Mouse (Mus musculus): ENCODE results near the gene Olfr411.

Gene Olfr411

GRCm38 (mm10) chr11:74352550-74352949 is at the start of gene Olfr411:
Gene Olfr411 (minus strand): TSS chr11:74352650.
- no peak for DNase-seq (ENCODE audit: low read depth)

GRCm38 (mm10) chr11:74402126-74402525 is 49.7 kb upstream of the Olfr411 start:
- peak; percentile 40 for DNase-seq (ENCODE audit: low read depth)

- DNase-seq (ENCODE audit: low read depth): no peak
Measured at GRCm38 (mm10) chr11:74395583-74395982, 43.1 kb upstream of the Olfr411 start.

GRCm38 (mm10) chr11:74393489-74393888 is 41.0 kb upstream of the Olfr411 start:
- no peak for DNase-seq (ENCODE audit: low read depth)

- no peak for DNase-seq (ENCODE audit: low read depth)
Measured at GRCm38 (mm10) chr11:74392903-74393302, 40.5 kb upstream of the Olfr411 start.

- DNase-seq (ENCODE audit: low read depth): no peak
Measured at GRCm38 (mm10) chr11:74391899-74392298, 39.4 kb upstream of the Olfr411 start.

GRCm38 (mm10) chr11:74387203-74387602 is 34.8 kb upstream of the Olfr411 start:
- no peak for DNase-seq (ENCODE audit: low read depth)

- DNase-seq (ENCODE audit: low read depth): no peak
Measured at GRCm38 (mm10) chr11:74385674-74386073, 33.2 kb upstream of the Olfr411 start.

GRCm38 (mm10) chr11:74379166-74379873 is 26.9 kb upstream of the Olfr411 start:
- no peak for DNase-seq (ENCODE audit: low read depth)

GRCm38 (mm10) chr11:74376847-74377246 is 24.4 kb upstream of the Olfr411 start:
- peak; percentile 68 for DNase-seq (ENCODE audit: low read depth)

GRCm38 (mm10) chr11:74371393-74372100 is 19.1 kb upstream of the Olfr411 start:
- peak; percentile 77 for DNase-seq (ENCODE audit: low read depth)

GRCm38 (mm10) chr11:74361769-74362168 is 9.3 kb upstream of the Olfr411 start, which contains the start of gene Olfr412:
Gene Olfr412 (plus strand): TSS chr11:74362069.
- DNase-seq (ENCODE audit: low read depth): no peak

GRCm38 (mm10) chr11:74337931-74338330 is 14.5 kb downstream of the Olfr411 start, which contains the start of gene Olfr410:
Gene Olfr410 (minus strand): TSS chr11:74338031.
- DNase-seq (ENCODE audit: low read depth): no peak

GRCm38 (mm10) chr11:74328781-74329180 is 23.7 kb downstream of the Olfr411 start:
- no peak for DNase-seq (ENCODE audit: low read depth)

- no peak for DNase-seq (ENCODE audit: low read depth)
Measured at GRCm38 (mm10) chr11:74326044-74326443, 26.4 kb downstream of the Olfr411 start.
